Mouse (Mus musculus): Measurements from ENCODE around the gene Ovol1.

- no peak for TF ChIP-seq EP300 (IDR thresholded peaks at IDR 0.05; ENCODE audit: low read depth)
- TF ChIP-seq CTCF (IDR thresholded peaks at IDR 0.05; ENCODE audit: low read depth) = no peak
Observed at GRCm38 (mm10) chr19:5601752-5602541, 41.5 kb upstream of the Ovol1 start, which contains the start of gene Rnaseh2c.
